Mouse (Mus musculus): Measurements from ENCODE around the gene Ankrd17. TPM values are rescaled to one million over a fixed set of nuclear protein-coding genes. Genes with fewer than 3 reads are reported as not detected.

The Ankrd17 gene
- polyA plus RNA-seq, 1 experiment = 15.4 TPM

DNA sequence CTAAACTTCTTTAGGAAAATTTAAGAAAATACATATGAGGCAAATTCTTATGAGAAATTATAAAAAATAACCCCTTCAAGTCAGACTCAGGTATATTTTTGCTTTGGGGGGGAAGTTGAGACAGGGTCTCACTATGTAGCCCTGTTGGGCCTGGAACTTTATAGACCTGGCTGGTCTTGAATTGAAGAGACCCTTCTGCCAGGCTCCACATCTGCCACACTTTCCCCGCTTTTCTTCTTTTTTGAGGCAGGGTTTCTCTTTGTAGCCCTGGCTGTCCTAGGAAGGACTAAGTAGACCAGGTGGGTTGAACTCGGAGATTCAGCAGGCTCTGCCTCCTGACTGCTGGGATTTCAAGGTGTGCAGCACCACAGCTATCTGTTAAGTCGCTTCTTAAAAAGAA lies 139.7 kb downstream of the Ankrd17 start:
- H3K27me3 ChIP-seq (ENCODE audit: control insufficient read depth, insufficient read depth, low read length) = no peaks in the 10 kb centered on the region
- H3K36me3 ChIP-seq (ENCODE audit: control insufficient read depth, insufficient read depth, low read length) = peaks cover 14% of the 10 kb centered on the region
- H3K4me3 ChIP-seq (ENCODE audit: extremely low read depth, insufficient read depth, insufficient read length) = no peak overlapping the region
- WGBS = 96% methylated on average over 3 of the region's 3 CpGs
- no peak for TF ChIP-seq CTCF (IDR thresholded peaks at IDR 0.05; ENCODE audit: extremely low read depth, insufficient read depth, insufficient read length, insufficient replicate concordance)
- no peak for TF ChIP-seq POLR2A (IDR thresholded peaks at IDR 0.05; ENCODE audit: low read depth, low read length)
- 0 out of 2 replicates have a peak, but pooled peaks cover 3% of the 10 kb centered on the region for H3K4me1 ChIP-seq (ENCODE audit: control insufficient read depth, insufficient read depth, insufficient read length)
- DNase-seq (ENCODE audit: low read depth in 1 of 2, low spot score in 2 of 2) = no peak
- no peak overlapping the region for H3K27ac ChIP-seq (ENCODE audit: insufficient read depth, low read length)

DNA sequence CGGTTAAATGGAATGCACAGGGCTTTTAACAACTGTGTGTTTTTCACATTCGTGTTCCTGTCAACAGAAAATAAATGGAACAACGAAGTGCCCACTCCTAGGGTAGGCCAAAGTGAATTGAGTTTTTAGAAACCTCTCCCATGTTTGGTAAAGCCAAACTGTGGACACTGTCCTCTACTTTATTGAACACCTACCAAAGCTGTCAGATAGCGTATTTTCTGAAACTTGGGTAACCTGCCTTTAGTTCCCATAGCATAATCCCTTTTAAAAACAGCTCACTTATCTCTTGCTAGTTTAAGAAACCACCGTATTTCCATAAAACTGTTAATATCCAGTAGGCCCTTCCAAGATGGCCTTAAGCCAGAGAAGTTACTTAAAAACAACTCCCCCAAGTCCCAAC lies 141.6 kb downstream of the Ankrd17 start:
- Histone ChIP-seq H3K4me3 (ENCODE audit: extremely low read depth, insufficient read depth, insufficient read length) (no peak overlapping the region), H3K4me1 (ENCODE audit: control insufficient read depth, insufficient read depth, insufficient read length) (0 out of 2 replicates have a peak, but pooled peaks cover 3% of the 10 kb centered on the region), H3K27ac (ENCODE audit: insufficient read depth, low read length) (peak overlapping the region; percentile 90; the same call in 1 of the 2 replicates), H3K27me3 (ENCODE audit: control insufficient read depth, insufficient read depth, low read length) (no peaks in the 10 kb centered on the region), H3K36me3 (ENCODE audit: control insufficient read depth, insufficient read depth, low read length) (peaks cover 6% of the 10 kb centered on the region)
- 93% methylated on average over 5 of the region's 5 CpGs for WGBS
- DNase-seq (ENCODE audit: low read depth in 1 of 2, low spot score in 2 of 2) = no peak
- TF ChIP-seq CTCF (IDR thresholded peaks at IDR 0.05; ENCODE audit: extremely low read depth, insufficient read depth, insufficient read length, insufficient replicate concordance) (no peak), POLR2A (IDR thresholded peaks at IDR 0.05; ENCODE audit: low read depth, low read length) (no peak)

- under 1% methylated on average over 62 of the region's 62 CpGs for WGBS
- Histone ChIP-seq H3K4me1 (ENCODE audit: control insufficient read depth, insufficient read depth, insufficient read length) (0 out of 2 replicates have a peak, but pooled peaks cover 3% of the 10 kb centered on the region), H3K4me3 (ENCODE audit: extremely low read depth, insufficient read depth, insufficient read length) (peak within 1 kb of the TSS; percentile 84), H3K27ac (ENCODE audit: insufficient read depth, low read length) (peak within 1 kb of the TSS; percentile 92), H3K27me3 (ENCODE audit: control insufficient read depth, insufficient read depth, low read length) (no peaks in the 10 kb centered on the region), H3K36me3 (ENCODE audit: control insufficient read depth, insufficient read depth, low read length) (peaks cover 2% of the 10 kb centered on the region)
- TF ChIP-seq CTCF (IDR thresholded peaks at IDR 0.05; ENCODE audit: extremely low read depth, insufficient read depth, insufficient read length, insufficient replicate concordance) (0 out of 2 replicates have a peak, but pooled peaks have one; percentile 17), POLR2A (IDR thresholded peaks at IDR 0.05; ENCODE audit: low read depth, low read length) (peak; percentile 74)
- peak; percentile 99 to 100 for DNase-seq (ENCODE audit: low read depth in 1 of 2, low spot score in 2 of 2)
Observed at GRCm38 (mm10) chr5:90223534-90224381, 142.6 kb downstream of the Ankrd17 start, which contains the start of gene Cox18. TSS of gene Cox18 (minus strand) at chr5:90224001.

GRCm38 (mm10) chr5:90222937-90223336 lies 143.4 kb downstream of the Ankrd17 start:
- 32% methylated on average over 3 of the region's 3 CpGs for WGBS

GRCm38 (mm10) chr5:90217791-90218190 lies 148.6 kb downstream of the Ankrd17 start:
- no peak for DNase-seq (ENCODE audit: low read depth in 1 of 2, low spot score in 2 of 2)
- TF ChIP-seq POLR2A (IDR thresholded peaks at IDR 0.05; ENCODE audit: low read depth, low read length) = no peak
- TF ChIP-seq CTCF (IDR thresholded peaks at IDR 0.05; ENCODE audit: extremely low read depth, insufficient read depth, insufficient read length, insufficient replicate concordance) = no peak
- H3K4me1 ChIP-seq (ENCODE audit: control insufficient read depth, insufficient read depth, insufficient read length) = 0 out of 2 replicates have a peak, but pooled peaks cover 3% of the 10 kb centered on the region
- 92% methylated on average over 3 of the region's 3 CpGs for WGBS
- H3K27ac ChIP-seq (ENCODE audit: insufficient read depth, low read length) = no peak overlapping the region
- H3K36me3 ChIP-seq (ENCODE audit: control insufficient read depth, insufficient read depth, low read length) = peaks cover 18% of the 10 kb centered on the region
- no peaks in the 10 kb centered on the region for H3K27me3 ChIP-seq (ENCODE audit: control insufficient read depth, insufficient read depth, low read length)
- no peak overlapping the region for H3K4me3 ChIP-seq (ENCODE audit: extremely low read depth, insufficient read depth, insufficient read length)

More at GRCm38 (mm10) chr5:90222937-90223336, 143.4 kb downstream of the Ankrd17 start:
- H3K4me1 ChIP-seq (ENCODE audit: control insufficient read depth, insufficient read depth, insufficient read length) = 0 out of 2 replicates have a peak, but pooled peaks cover 3% of the 10 kb centered on the region
- no peak overlapping the region; the same call in 1 of the 2 replicates for H3K4me3 ChIP-seq (ENCODE audit: extremely low read depth, insufficient read depth, insufficient read length)
- H3K27ac ChIP-seq (ENCODE audit: insufficient read depth, low read length) = no peak overlapping the region
- DNase-seq (ENCODE audit: low read depth in 1 of 2, low spot score in 2 of 2) = no peak
- H3K36me3 ChIP-seq (ENCODE audit: control insufficient read depth, insufficient read depth, low read length) = peaks cover 2% of the 10 kb centered on the region; the same call in 1 of the 2 replicates
- TF ChIP-seq POLR2A (IDR thresholded peaks at IDR 0.05; ENCODE audit: low read depth, low read length) = no peak
- no peak for TF ChIP-seq CTCF (IDR thresholded peaks at IDR 0.05; ENCODE audit: extremely low read depth, insufficient read depth, insufficient read length, insufficient replicate concordance)
- H3K27me3 ChIP-seq (ENCODE audit: control insufficient read depth, insufficient read depth, low read length) = no peaks in the 10 kb centered on the region

DNA sequence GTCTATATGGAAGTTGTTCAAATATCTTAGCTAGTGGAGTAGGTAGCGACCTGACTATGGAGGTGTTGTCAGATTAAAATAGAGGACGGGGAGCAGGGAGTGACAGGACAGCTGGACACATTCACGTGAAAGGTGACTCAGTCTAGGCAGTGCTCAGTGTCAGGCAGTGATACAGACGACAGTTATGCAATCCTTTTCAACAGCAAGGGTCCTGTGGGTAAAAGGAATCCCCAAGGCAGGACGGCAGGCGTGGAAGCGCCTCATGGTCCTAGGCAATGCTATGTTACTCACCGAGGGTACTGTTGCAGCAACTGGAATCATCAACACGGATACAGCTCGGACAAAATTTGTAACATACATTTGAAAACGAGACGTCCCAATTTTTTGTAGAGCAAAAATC lies 149.2 kb downstream of the Ankrd17 start:
- Histone ChIP-seq H3K4me3 (ENCODE audit: extremely low read depth, insufficient read depth, insufficient read length) (no peak overlapping the region), H3K27ac (ENCODE audit: insufficient read depth, low read length) (no peak overlapping the region), H3K27me3 (ENCODE audit: control insufficient read depth, insufficient read depth, low read length) (no peaks in the 10 kb centered on the region), H3K4me1 (ENCODE audit: control insufficient read depth, insufficient read depth, insufficient read length) (0 out of 2 replicates have a peak, but pooled peaks cover 3% of the 10 kb centered on the region), H3K36me3 (ENCODE audit: control insufficient read depth, insufficient read depth, low read length) (peaks cover 18% of the 10 kb centered on the region)
- 93% methylated on average over 12 of the region's 12 CpGs for WGBS
- TF ChIP-seq CTCF (IDR thresholded peaks at IDR 0.05; ENCODE audit: extremely low read depth, insufficient read depth, insufficient read length, insufficient replicate concordance) (no peak), POLR2A (IDR thresholded peaks at IDR 0.05; ENCODE audit: low read depth, low read length) (no peak)
- no peak for DNase-seq (ENCODE audit: low read depth in 1 of 2, low spot score in 2 of 2)
